Mouse (Mus musculus) neutrophil, adult 5-6 weeks (primary cell): ENCODE measurements around the gene BB287469. TPM values are rescaled to one million over a fixed set of nuclear protein-coding genes. Genes with fewer than 3 reads are reported as not detected.
"Not testable (repeated sequence)": the region's sequence is repeated elsewhere in the genome, so short reads cannot be mapped to it uniquely, and the experiment has no call there.

Experiments used
- ATAC-seq: fragments of 151-379, 151-347 bp; 2 replicates; pipeline ENCODE4 v1.8.0; 2017; ENCODE audit warnings: mild to moderate bottlenecking, moderate TSS enrichment; ENCODE audit not compliant: insufficient number of reproducible peaks, poor library complexity, low FRiP score, severe bottlenecking; ENCODE audit errors: extremely low read depth
- total RNA-seq: library from RNA; stranded (forward); fragments of 200-1000 nt; gene quantifications from 2 replicates; pipeline ENCODE4 v1.2.3, GENCODE M21; 2017

The BB287469 gene
- not detected in 2 replicates for total RNA-seq

GRCm38 (mm10) chr12:87816277-87816676 is at the start of gene BB287469:
Gene BB287469 (plus strand): TSS chr12:87816577.
- ATAC-seq, result not testable (repeated sequence)

DNA sequence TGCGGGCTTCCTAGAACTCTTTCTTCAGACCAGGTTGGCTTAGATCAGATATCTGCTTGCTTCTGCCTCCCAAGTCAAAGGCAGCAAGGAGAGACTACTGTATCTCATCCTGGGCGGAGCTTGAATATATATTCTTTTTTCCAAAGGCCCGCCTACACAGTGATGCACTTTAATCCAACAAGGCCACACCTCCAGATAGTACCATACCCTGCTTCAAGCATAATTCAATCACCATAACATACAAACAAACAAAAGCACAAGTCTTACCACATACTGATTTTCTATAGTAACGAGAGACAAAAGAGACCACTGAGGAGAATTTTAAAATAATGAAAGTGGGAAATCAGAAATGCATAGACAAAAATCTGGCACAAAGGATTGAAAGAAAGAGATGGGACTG is 40.7 kb upstream of the BB287469 start, which contains the start of gene Gm21319:
Gene Gm21319 (minus strand): TSS at position 101 of the 400 bp plus-strand sequence.
- not testable (repeated sequence) for ATAC-seq

GRCm38 (mm10) chr12:87795212-87795611 is 21.2 kb upstream of the BB287469 start, which contains the start of gene Gm21936:
Gene Gm21936 (plus strand): TSS chr12:87795512.
- not testable (repeated sequence) for ATAC-seq

GRCm38 (mm10) chr12:87797971-87798370 is 18.4 kb upstream of the BB287469 start:
- not testable (repeated sequence) for ATAC-seq

DNA sequence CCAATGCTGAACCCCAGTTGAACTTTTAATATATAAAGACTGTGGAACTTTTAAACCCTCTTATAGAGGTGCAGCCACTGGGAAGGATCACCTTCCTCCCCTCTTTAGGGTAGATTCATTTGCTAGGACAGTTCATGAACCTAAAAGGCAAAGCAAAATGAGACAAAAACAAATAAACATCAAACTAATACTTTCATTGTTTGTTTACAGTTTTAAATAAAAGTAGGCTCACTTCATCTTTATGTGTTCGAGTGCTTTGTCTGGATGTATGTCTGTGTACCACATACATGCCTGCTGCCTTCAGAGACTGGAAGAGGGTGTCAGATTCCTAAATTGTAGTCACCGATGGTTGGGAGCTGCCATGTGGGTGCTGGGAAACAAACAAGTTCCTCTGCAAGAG is 25.9 kb downstream of the BB287469 start, which contains the start of gene Gm2001:
Gene Gm2001 (minus strand): TSS at position 101 of the 400 bp plus-strand sequence.
- not testable (repeated sequence) for ATAC-seq

DNA sequence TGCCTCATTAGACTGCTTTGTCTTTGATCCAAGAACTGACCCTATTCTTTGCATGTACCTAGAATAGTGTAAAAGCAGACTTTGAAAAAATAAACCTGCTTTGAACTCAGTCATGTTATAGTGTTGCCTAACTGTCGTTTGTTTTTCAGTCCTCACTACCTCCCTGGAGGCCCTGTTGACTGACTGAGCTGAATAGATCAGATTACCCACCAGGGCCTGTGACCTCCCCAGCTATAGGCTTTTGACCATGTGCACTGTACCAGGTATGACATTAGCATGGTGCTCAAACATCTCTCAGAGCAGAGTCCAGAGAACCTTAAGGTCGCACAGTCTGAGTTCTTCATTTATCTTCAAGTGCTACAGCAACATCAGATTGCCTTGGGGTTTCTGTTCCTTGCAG is 34.3 kb downstream of the BB287469 start:
- ATAC-seq, result not testable (repeated sequence)

DNA sequence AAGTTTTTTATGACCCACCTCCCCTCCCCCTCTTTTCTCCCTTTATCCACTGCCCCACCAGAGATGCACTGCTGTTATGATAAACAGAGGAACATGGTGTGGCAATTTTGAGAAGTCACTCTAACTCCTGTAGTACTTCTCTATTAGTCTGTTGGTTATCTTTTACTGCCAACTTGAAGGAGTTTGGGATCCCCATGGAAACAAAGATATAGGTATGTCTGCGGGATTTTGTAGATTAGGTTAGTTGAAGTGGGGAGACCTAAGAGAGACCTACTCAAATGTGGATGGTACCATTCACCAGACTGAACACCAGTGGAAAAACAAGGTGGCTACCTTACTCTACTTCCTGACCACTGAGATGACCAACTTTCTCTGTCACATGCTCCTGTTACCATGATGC is 39.7 kb downstream of the BB287469 start:
- not testable (repeated sequence) for ATAC-seq

DNA sequence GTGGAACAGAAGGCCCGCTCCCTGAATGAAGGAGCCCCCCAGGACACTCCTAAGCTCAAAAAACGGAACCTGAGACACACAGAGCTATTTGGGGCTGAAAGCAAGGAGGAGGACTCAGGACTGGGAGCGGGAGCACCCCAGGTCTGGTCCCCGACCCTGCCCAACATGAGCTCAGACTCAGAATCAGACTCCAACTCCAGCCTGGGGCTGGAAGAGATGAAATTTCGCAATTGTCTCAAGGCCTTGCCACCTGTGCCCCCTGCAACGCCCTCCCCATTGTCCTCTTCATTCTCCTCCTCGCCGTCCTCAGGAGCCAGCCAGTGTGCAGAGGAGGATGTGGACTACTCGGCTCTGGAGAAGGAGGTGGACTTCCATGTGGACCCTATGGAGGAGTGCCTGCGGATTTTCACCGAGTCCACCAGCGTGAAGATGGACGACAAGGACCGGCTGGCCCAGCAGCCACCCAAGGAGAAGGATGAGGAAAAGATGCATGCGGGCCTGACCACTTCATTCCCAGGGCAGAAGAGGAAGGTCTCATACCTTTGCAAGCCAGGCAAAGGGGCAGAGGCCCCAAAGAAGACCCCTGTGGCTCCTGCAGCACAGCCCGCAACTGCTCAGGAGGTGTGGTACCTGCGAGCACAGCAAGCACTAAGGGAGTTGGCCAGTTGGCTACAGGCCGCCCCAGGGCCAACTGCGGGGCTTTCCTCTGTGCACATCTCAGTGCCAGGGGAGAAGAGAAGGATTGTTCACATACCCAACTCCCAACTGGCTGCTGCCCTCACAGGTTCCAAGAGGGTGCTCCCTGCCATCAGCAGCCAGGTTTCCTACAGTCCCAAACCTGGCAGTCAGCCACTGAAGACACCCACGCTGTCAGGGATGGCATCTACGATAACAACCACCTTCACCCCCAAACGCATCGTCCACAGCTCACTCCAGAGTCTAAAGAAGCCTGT is 45.6 kb downstream of the BB287469 start:
- ATAC-seq, result not testable (repeated sequence)

GRCm38 (mm10) chr12:87863638-87864037 is 47.3 kb downstream of the BB287469 start:
- not testable (repeated sequence) for ATAC-seq

GRCm38 (mm10) chr12:87864048-87864447 is 47.7 kb downstream of the BB287469 start:
- not testable (repeated sequence) for ATAC-seq

Other genes with a start within 250 kb of the BB287469 start
- not detected in 2 replicates for gene Oog1, start 213.9 kb upstream of the BB287469 start, total RNA-seq
- not detected in 2 replicates for gene Gm4027, start 197.7 kb upstream of the BB287469 start, total RNA-seq
- gene Gm16381, start 172.0 kb upstream of the BB287469 start, total RNA-seq, result not detected in 2 replicates
- not detected in 2 replicates for gene Gm21319, start 40.8 kb upstream of the BB287469 start, total RNA-seq
- not detected in 2 replicates for gene Gm21936, start 21.1 kb upstream of the BB287469 start, total RNA-seq
- gene Gm2001, start 25.8 kb downstream of the BB287469 start, total RNA-seq, result not detected in 2 replicates
- gene Gm2016, start 57.5 kb downstream of the BB287469 start, total RNA-seq, result not detected in 2 replicates
- gene Gm2022, start 78.8 kb downstream of the BB287469 start, total RNA-seq, result not detected in 2 replicates
- gene Gm2035, start 103.3 kb downstream of the BB287469 start, total RNA-seq, result not detected in 2 replicates
- gene Gm2042, start 137.5 kb downstream of the BB287469 start, total RNA-seq, result not detected in 2 replicates
- not detected in 2 replicates for gene Gm2075, start 195.3 kb downstream of the BB287469 start, total RNA-seq
- gene Gm6803, start 202.2 kb downstream of the BB287469 start, total RNA-seq, result not detected in 2 replicates
- gene Gm2056, start 210.4 kb downstream of the BB287469 start, total RNA-seq, result not detected in 2 replicates